Mouse (Mus musculus) neural tube, embryonic 11.5 days (tissue): Measurements from ENCODE around the gene Rfng. TPM values are rescaled to one million over a fixed set of nuclear protein-coding genes. Genes with fewer than 3 reads are reported as not detected.
"Not testable (repeated sequence)": the region's sequence is repeated elsewhere in the genome, so short reads cannot be mapped to it uniquely, and the experiment has no call there.

Experiments
- ATAC-seq: fragments of 200-750 bp; cut with Nextera tagmentation; 2 replicates; pipeline ENCODE4 v1.8.0; 2017; ENCODE audit warnings: moderate number of reproducible peaks, mild to moderate bottlenecking, moderate TSS enrichment, moderate library complexity; ENCODE audit not compliant: insufficient read depth, low FRiP score, low TSS enrichment
- DNase-seq: peaks from one replicate; pipeline ENCODE4 v3.0.0-alpha.2; 2015; ENCODE audit warnings: low spot score
- H3K27ac ChIP-seq: fragments of 300-500 bp; sonication (generic); 2 replicates; pipeline ENCODE4 v1.5.1; 2014; ENCODE audit warnings: low read depth, mild to moderate bottlenecking, low read length
- H3K27me3 ChIP-seq: fragments of 300-500 bp; sonication (generic); 2 replicates; pipeline ENCODE4 v1.6.1; 2014; ENCODE audit warnings: mild to moderate bottlenecking, low read length, mixed read lengths; ENCODE audit not compliant: control insufficient read depth, insufficient read depth
- H3K36me3 ChIP-seq: fragments of 300-500 bp; sonication (generic); 2 replicates; pipeline ENCODE4 v1.6.1; 2014; ENCODE audit warnings: mild to moderate bottlenecking, low read length, moderate library complexity, mixed read lengths; ENCODE audit not compliant: control insufficient read depth, insufficient read depth
- H3K4me1 ChIP-seq: fragments of 300-500 bp; sonication (generic); 2 replicates; pipeline ENCODE4 v1.6.1; 2014; ENCODE audit warnings: low read length, mixed read lengths; ENCODE audit not compliant: control insufficient read depth, insufficient read depth
- H3K4me2 ChIP-seq: fragments of 300-500 bp; sonication (generic); 2 replicates; pipeline ENCODE4 v1.6.1; 2014; ENCODE audit warnings: low read depth, mild to moderate bottlenecking, moderate library complexity
- H3K4me3 ChIP-seq: fragments of 300-500 bp; sonication (generic); 2 replicates; pipeline ENCODE4 v1.5.1; 2014; ENCODE audit warnings: low read depth, low read length
- H3K9ac ChIP-seq: fragments of 300-500 bp; sonication (generic); 2 replicates; pipeline ENCODE4 v1.6.1; 2014; ENCODE audit warnings: mild to moderate bottlenecking, low read length
- H3K9me3 ChIP-seq: fragments of 300-500 bp; sonication (generic); 2 replicates; pipeline ENCODE4 v1.6.1; 2016; ENCODE audit warnings: low read length; ENCODE audit not compliant: control insufficient read depth
- WGBS: fragments of 180-500 bp; shearing (Covaris S2); extraction: QIAGEN DNeasy Blood & Tissue Kit; methylation state at CpG from one replicate; pipeline ENCODE4 v1.1.7; 2014; 5-methylcytosine and 5-hydroxymethylcytosine counted together
- polyA plus RNA-seq: library from polyadenylated mRNA; unstranded; fragments of >200 nt; fragmentation: Nextera tagmentation; extraction: Ambion mirVana; gene quantifications from 2 replicates; pipeline ENCODE4 v1.2.1, GENCODE M21; 2014

Rfng gene
- polyA plus RNA-seq = 36.7 and 40.5 TPM in 2 replicates

GRCm38 (mm10) chr11:120784064-120784791 lies at the start of gene Rfng, which contains the start of gene Gps1:
Gene Rfng, minus strand, starts transcription at chr11:120784207.
Gene Gps1, plus strand, starts transcription at chr11:120784272.
- peak within 1 kb of the TSS; percentile 98 for H3K4me3 ChIP-seq
- ATAC-seq (peak; percentile 80), DNase-seq (peak; percentile 86)
- H3K4me2 ChIP-seq = peak within 1 kb of the TSS; percentile 98
- no peaks in the 10 kb centered on the region for H3K9me3 ChIP-seq
- H3K36me3 ChIP-seq = peaks cover 4% of the 10 kb centered on the region
- peak within 1 kb of the TSS; percentile 64 for H3K27ac ChIP-seq
- WGBS = under 1% methylated on average over 79 of the region's 107 CpGs
- H3K4me1 ChIP-seq = peaks cover 12% of the 10 kb centered on the region
- no peaks in the 10 kb centered on the region for H3K27me3 ChIP-seq
- H3K9ac ChIP-seq = peak within 1 kb of the TSS; percentile 91

- not testable (repeated sequence) for H3K9me3 ChIP-seq, H3K27me3 ChIP-seq, ATAC-seq, H3K4me2 ChIP-seq, H3K9ac ChIP-seq, H3K36me3 ChIP-seq, DNase-seq, H3K4me1 ChIP-seq, H3K4me3 ChIP-seq
- 0 out of 2 replicates have a peak overlapping the region, but pooled peaks have one; percentile 39 for H3K27ac ChIP-seq
- WGBS = 90% methylated on average over 5 of the region's 5 CpGs
These were observed 49.0 kb upstream of the Rfng start for GRCm38 (mm10) chr11:120832962-120833361.

DNA sequence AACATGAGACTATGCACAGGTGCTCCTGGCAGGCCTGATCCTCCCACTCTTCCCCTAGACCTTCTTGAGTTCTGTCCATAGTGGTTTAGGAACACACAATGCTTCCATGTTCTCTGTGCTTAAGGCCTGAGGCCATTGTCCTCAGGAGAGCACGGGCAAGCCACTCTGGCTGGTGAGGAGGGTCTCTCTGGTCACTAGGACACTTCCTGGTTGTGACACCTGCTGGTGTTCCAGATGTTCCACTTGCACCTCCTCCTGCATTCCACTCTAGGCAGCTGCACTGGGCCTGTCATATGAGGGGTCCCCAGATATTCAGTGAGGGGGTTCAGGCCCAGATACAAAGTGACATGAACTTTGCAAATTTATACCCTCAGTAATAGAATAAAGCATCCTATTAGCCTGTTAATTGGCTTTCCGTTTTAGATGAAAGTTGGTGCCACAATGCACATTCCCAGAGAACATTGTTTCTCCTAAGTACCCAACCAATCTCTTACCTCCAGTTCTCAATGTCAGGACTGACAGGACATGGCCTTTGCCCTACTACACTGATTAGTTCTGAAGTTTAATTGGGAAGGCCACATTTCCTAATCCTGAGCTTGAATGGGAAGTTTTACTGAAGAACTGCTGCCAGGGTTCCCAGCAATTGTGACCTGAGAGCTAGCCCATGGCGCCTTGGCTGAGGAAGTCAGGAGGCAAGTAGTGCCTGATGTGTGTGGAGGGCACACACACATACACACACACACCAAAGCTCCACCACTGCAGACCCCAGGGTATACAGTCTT lies 47.8 kb upstream of the Rfng start:
- no peaks in the 10 kb centered on the region for H3K9me3 ChIP-seq
- no peak overlapping the region for H3K4me3 ChIP-seq
- no peak overlapping the region for H3K27ac ChIP-seq
- ATAC-seq (no peak), DNase-seq (no peak)
- no peak overlapping the region for H3K9ac ChIP-seq
- 79% methylated on average over 3 of the region's 3 CpGs for WGBS
- H3K27me3 ChIP-seq = no peaks in the 10 kb centered on the region
- H3K4me2 ChIP-seq = no peak overlapping the region
- H3K4me1 ChIP-seq = no peaks in the 10 kb centered on the region
- no peaks in the 10 kb centered on the region for H3K36me3 ChIP-seq

- Histone ChIP-seq H3K36me3 (no peaks in the 10 kb centered on the region), H3K9me3 (no peaks in the 10 kb centered on the region), H3K4me3 (no peak overlapping the region), H3K4me1 (peaks cover 3% of the 10 kb centered on the region), H3K27ac (no peak overlapping the region), H3K27me3 (no peaks in the 10 kb centered on the region), H3K4me2 (no peak overlapping the region), H3K9ac (no peak overlapping the region)
- DNase-seq = no peak
- no peak for ATAC-seq
- 83% methylated on average over 12 of the region's 12 CpGs for WGBS
These were observed 46.7 kb upstream of the Rfng start for GRCm38 (mm10) chr11:120830686-120831085.

DNA sequence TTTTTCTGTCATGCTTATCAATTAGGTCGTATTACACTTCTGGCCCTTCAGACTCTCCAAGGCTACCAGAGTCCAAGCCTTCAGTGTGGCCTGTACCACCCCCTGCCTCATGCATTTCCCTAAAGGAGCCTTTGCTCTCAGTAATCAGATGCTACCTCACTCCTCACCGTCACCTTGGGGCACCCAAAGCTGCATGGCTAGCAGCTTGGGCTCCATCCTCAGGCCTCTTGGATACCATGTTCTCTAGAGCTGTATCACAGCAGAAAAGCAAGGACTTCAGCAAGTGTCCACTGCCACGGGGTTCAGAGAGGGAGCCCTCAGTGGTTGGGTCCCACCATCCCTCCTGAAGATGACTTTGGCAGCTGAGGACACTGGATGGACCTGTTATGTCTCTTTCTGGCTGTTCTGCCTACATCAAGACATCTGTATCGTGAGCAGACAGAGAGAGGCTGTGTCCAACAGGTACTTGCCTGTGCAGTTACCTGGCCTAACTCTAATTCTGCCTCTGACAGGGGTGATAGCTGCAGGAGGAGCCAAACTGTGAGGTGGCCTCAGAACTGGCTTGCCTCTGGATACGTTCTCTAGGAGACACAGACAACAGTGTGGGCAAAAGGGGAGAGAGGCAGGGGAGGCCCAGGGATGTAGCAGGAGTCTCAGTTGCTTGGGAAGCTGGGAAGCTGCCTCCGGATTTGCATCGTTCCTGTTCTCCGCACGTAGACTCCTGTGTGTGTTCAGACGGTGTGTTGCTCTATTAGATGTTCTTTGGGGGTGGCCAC lies 45.9 kb upstream of the Rfng start:
- peaks cover 10% of the 10 kb centered on the region for H3K4me1 ChIP-seq
- 88% methylated on average over 10 of the region's 10 CpGs for WGBS
- H3K9ac ChIP-seq = no peak overlapping the region
- H3K27me3 ChIP-seq = no peaks in the 10 kb centered on the region
- no peak overlapping the region for H3K4me2 ChIP-seq
- DNase-seq (no peak), ATAC-seq (no peak)
- H3K4me3 ChIP-seq = no peak overlapping the region
- H3K9me3 ChIP-seq = no peaks in the 10 kb centered on the region
- H3K36me3 ChIP-seq = no peaks in the 10 kb centered on the region
- H3K27ac ChIP-seq = no peak overlapping the region

DNA sequence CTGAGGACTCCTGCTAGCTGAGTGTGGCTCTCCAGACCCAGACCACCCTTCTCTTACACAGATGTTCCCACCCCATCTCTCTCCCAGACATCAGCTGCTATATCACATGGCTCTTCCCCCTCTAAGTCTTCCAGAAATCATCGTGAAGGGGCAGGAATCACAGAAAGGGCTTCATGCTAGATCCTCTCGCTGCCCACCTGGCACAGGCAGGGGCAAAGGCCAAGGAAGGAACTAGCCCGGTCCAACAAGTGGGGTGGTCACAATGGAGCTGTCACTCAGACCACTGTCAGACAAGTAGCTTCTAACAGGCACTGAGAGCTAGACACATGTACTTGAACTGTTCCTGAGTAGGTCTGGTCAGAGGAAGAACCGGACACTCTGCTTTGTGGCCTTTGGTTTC lies 44.4 kb upstream of the Rfng start:
- Histone ChIP-seq H3K4me3 (no peak overlapping the region), H3K9me3 (no peaks in the 10 kb centered on the region), H3K4me2 (no peak overlapping the region), H3K4me1 (peaks cover 10% of the 10 kb centered on the region), H3K9ac (peak overlapping the region; percentile 14; the same call in 1 of the 2 replicates), H3K36me3 (no peaks in the 10 kb centered on the region), H3K27ac (no peak overlapping the region), H3K27me3 (no peaks in the 10 kb centered on the region)
- WGBS = 83% methylated on average over 4 of the region's 4 CpGs
- DNase-seq = no peak
- no peak for ATAC-seq

DNA sequence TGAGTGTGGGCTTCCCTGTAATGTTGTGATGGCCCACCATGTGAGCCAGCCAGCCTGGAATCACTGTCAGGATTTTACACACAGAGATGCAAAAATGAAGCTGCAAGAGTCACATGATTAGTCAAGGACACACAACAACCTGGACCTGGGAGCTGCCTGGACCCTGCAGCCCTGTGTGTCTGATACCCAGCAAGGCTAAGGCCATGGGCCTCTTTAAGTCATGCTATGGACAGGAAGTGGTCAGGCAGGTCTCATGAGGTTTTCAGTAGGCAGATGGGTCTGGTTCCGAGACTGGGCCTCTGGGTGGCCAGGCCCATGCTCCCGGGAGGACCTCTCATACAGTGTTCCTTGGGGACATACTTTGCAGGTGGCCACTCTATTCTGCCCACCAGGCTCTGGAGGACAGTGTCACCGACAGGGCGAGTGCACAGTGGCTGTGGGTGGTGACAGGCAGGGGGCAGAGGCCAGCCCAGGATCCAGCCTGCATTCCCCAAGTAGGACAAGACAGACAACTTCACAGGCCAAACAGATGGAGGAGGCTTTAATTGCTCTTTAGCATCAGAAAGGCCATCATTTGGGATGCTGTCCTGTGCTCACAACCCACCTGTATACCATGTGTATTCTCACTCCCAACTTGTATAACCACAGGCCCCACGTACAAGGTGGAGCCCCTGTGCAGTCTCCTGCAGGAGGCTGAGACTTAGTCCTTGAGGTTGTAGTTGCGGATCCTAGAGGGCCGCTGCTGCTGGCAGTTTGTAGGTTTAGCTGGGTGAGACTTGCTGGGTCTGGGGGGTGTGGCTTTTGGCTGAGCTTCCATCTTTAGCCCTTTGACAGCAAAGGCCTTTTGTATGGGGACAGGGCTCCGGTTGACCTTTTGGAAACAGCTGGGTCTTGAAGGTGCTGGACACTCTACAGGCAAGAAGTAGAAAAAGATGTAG lies 42.3 kb upstream of the Rfng start:
- no peaks in the 10 kb centered on the region for H3K27me3 ChIP-seq
- H3K4me3 ChIP-seq = 0 out of 2 replicates have a peak overlapping the region, but pooled peaks have one; percentile 4
- DNase-seq = no peak
- peak overlapping the region; percentile 92 for H3K9ac ChIP-seq
- peaks cover 4% of the 10 kb centered on the region for H3K36me3 ChIP-seq
- H3K9me3 ChIP-seq = no peaks in the 10 kb centered on the region
- WGBS = 81% methylated on average over 8 of the region's 8 CpGs
- H3K4me1 ChIP-seq = peaks cover 27% of the 10 kb centered on the region
- no peak for ATAC-seq
- peak overlapping the region; percentile 98 for H3K27ac ChIP-seq
- no peak overlapping the region for H3K4me2 ChIP-seq
